Mouse (Mus musculus) fibroblast of lung, adult 2 months (primary cell): ENCODE measurements around the gene 1700066M21Rik.

Experiments
- DNase-seq: peaks from one replicate; pipeline ENCODE4 v3.0.0-alpha.2; 2011; ENCODE audit warnings: low read depth

Gene 1700066M21Rik

GRCm38 (mm10) chr1:57377376-57378341 is at the start of gene 1700066M21Rik:
1700066M21Rik (plus strand) TSS chr1:57377620.
- DNase-seq = peak; percentile 73

- no peak for DNase-seq
These were observed 47.9 kb upstream of the 1700066M21Rik start for GRCm38 (mm10) chr1:57329285-57330093.

- no peak for DNase-seq
These were observed 47.2 kb upstream of the 1700066M21Rik start for GRCm38 (mm10) chr1:57330228-57330627.

GRCm38 (mm10) chr1:57332040-57332439 is 45.4 kb upstream of the 1700066M21Rik start:
- no peak for DNase-seq

GRCm38 (mm10) chr1:57333550-57334213 is 43.7 kb upstream of the 1700066M21Rik start:
- no peak for DNase-seq

- DNase-seq = no peak
These were observed 42.2 kb upstream of the 1700066M21Rik start for GRCm38 (mm10) chr1:57335200-57335599.

- peak; percentile 12 for DNase-seq
These were observed 38.1 kb upstream of the 1700066M21Rik start for GRCm38 (mm10) chr1:57339156-57339796.

- DNase-seq = no peak
These were observed 36.2 kb upstream of the 1700066M21Rik start for GRCm38 (mm10) chr1:57341197-57341596.

- no peak for DNase-seq
These were observed 29.9 kb upstream of the 1700066M21Rik start for GRCm38 (mm10) chr1:57347487-57347886.

GRCm38 (mm10) chr1:57351941-57352340 is 25.5 kb upstream of the 1700066M21Rik start:
- DNase-seq = no peak

GRCm38 (mm10) chr1:57358546-57358945 is 18.9 kb upstream of the 1700066M21Rik start:
- DNase-seq = no peak

GRCm38 (mm10) chr1:57367446-57367845 is 10.0 kb upstream of the 1700066M21Rik start:
- no peak for DNase-seq

GRCm38 (mm10) chr1:57369111-57369510 is 8.3 kb upstream of the 1700066M21Rik start:
- no peak for DNase-seq

- DNase-seq = no peak
These were observed 7.0 kb upstream of the 1700066M21Rik start for GRCm38 (mm10) chr1:57370451-57370850.

- no peak for DNase-seq
These were observed 2.1 kb upstream of the 1700066M21Rik start for GRCm38 (mm10) chr1:57375276-57375675.

- DNase-seq = no peak
These were observed 614 bp upstream of the 1700066M21Rik start for GRCm38 (mm10) chr1:57376806-57377205.

- no peak for DNase-seq
These were observed 9.1 kb downstream of the 1700066M21Rik start for GRCm38 (mm10) chr1:57386519-57386918.

GRCm38 (mm10) chr1:57387876-57388275 is 10.5 kb downstream of the 1700066M21Rik start:
- DNase-seq = no peak

- DNase-seq = no peak
These were observed 11.2 kb downstream of the 1700066M21Rik start for GRCm38 (mm10) chr1:57388402-57389155.

- DNase-seq = no peak
These were observed 13.8 kb downstream of the 1700066M21Rik start for GRCm38 (mm10) chr1:57390993-57391790.
